Mouse (Mus musculus): ENCODE measurements at regions not wholly inside any gene's neighbourhood (a gene's known extent, or its start where the extent isn't known, plus 50 kb on each side); places are given as distances from the start of the nearest gene placed in this dataset.

- Histone ChIP-seq H3K4me3 (ENCODE audit: low read depth, low read length) (no peak overlapping the region), H3K4me2 (ENCODE audit: low read length) (no peak overlapping the region), H3K4me1 (ENCODE audit: control insufficient read depth, insufficient read depth, low read length) (peaks cover 6% of the 10 kb centered on the region; the same call in 1 of the 2 replicates), H3K27me3 (ENCODE audit: control insufficient read depth, insufficient read depth, low read depth, low read length) (no peaks in the 10 kb centered on the region), H3K36me3 (ENCODE audit: control insufficient read depth, insufficient read depth, low read length) (no peaks in the 10 kb centered on the region), H3K9ac (ENCODE audit: low read depth, low read length) (no peak overlapping the region), H3K9me3 (replicated peaks; ENCODE audit: control insufficient read depth, low read length, poor library complexity, severe bottlenecking) (no peaks in the 10 kb centered on the region), H3K27ac (ENCODE audit: low read length) (no peak overlapping the region)
- WGBS, result 57% methylated on average over 11 of the region's 11 CpGs
- no peak for ATAC-seq
Observed at GRCm38 (mm10) chr8:89744267-89745028, 603.7 kb downstream of the Tox3 start.

GRCm38 (mm10) chr8:89738657-89739056 lies 609.5 kb downstream of the Tox3 start:
- Histone ChIP-seq H3K27ac (ENCODE audit: low read length) (no peak overlapping the region), H3K4me3 (ENCODE audit: low read depth, low read length) (no peak overlapping the region), H3K36me3 (ENCODE audit: control insufficient read depth, insufficient read depth, low read length) (no peaks in the 10 kb centered on the region), H3K4me1 (ENCODE audit: control insufficient read depth, insufficient read depth, low read length) (no peaks in the 10 kb centered on the region), H3K9ac (ENCODE audit: low read depth, low read length) (no peak overlapping the region), H3K27me3 (ENCODE audit: control insufficient read depth, insufficient read depth, low read depth, low read length) (no peaks in the 10 kb centered on the region), H3K9me3 (replicated peaks; ENCODE audit: control insufficient read depth, low read length, poor library complexity, severe bottlenecking) (no peaks in the 10 kb centered on the region), H3K4me2 (ENCODE audit: low read length) (no peak overlapping the region)
- ATAC-seq, result no peak
- WGBS, result 92% methylated on average over 3 of the region's 3 CpGs

GRCm38 (mm10) chr8:89737636-89738035 lies 610.5 kb downstream of the Tox3 start:
- ATAC-seq, result no peak
- H3K4me1 ChIP-seq (ENCODE audit: control insufficient read depth, insufficient read depth, low read length), result no peaks in the 10 kb centered on the region
- 85% methylated on average over 1 of the region's 1 CpGs for WGBS
- H3K4me2 ChIP-seq (ENCODE audit: low read length), result no peak overlapping the region
- no peaks in the 10 kb centered on the region for H3K36me3 ChIP-seq (ENCODE audit: control insufficient read depth, insufficient read depth, low read length)
- H3K9ac ChIP-seq (ENCODE audit: low read depth, low read length), result no peak overlapping the region
- H3K4me3 ChIP-seq (ENCODE audit: low read depth, low read length), result no peak overlapping the region
- no peaks in the 10 kb centered on the region for H3K9me3 ChIP-seq (replicated peaks; ENCODE audit: control insufficient read depth, low read length, poor library complexity, severe bottlenecking)
- no peaks in the 10 kb centered on the region for H3K27me3 ChIP-seq (ENCODE audit: control insufficient read depth, insufficient read depth, low read depth, low read length)
- no peak overlapping the region for H3K27ac ChIP-seq (ENCODE audit: low read length)

GRCm38 (mm10) chr8:89727252-89727651 lies 620.9 kb downstream of the Tox3 start:
- no peak overlapping the region for H3K4me3 ChIP-seq (ENCODE audit: low read depth, low read length)
- no peaks in the 10 kb centered on the region for H3K27me3 ChIP-seq (ENCODE audit: control insufficient read depth, insufficient read depth, low read depth, low read length)
- ATAC-seq, result no peak
- H3K4me1 ChIP-seq (ENCODE audit: control insufficient read depth, insufficient read depth, low read length), result no peaks in the 10 kb centered on the region
- H3K9me3 ChIP-seq (replicated peaks; ENCODE audit: control insufficient read depth, low read length, poor library complexity, severe bottlenecking), result no peaks in the 10 kb centered on the region
- no peak overlapping the region for H3K4me2 ChIP-seq (ENCODE audit: low read length)
- WGBS, result 93% methylated on average over 6 of the region's 6 CpGs
- no peak overlapping the region for H3K27ac ChIP-seq (ENCODE audit: low read length)
- no peak overlapping the region for H3K9ac ChIP-seq (ENCODE audit: low read depth, low read length)
- no peaks in the 10 kb centered on the region for H3K36me3 ChIP-seq (ENCODE audit: control insufficient read depth, insufficient read depth, low read length)

- no peak overlapping the region for H3K27ac ChIP-seq (ENCODE audit: low read length)
- no peak for ATAC-seq
- H3K36me3 ChIP-seq (ENCODE audit: control insufficient read depth, insufficient read depth, low read length), result no peaks in the 10 kb centered on the region
- WGBS, result 92% methylated on average over 5 of the region's 5 CpGs
- H3K27me3 ChIP-seq (ENCODE audit: control insufficient read depth, insufficient read depth, low read depth, low read length), result no peaks in the 10 kb centered on the region
- no peak overlapping the region for H3K4me3 ChIP-seq (ENCODE audit: low read depth, low read length)
- H3K4me2 ChIP-seq (ENCODE audit: low read length), result no peak overlapping the region
- no peaks in the 10 kb centered on the region for H3K4me1 ChIP-seq (ENCODE audit: control insufficient read depth, insufficient read depth, low read length)
- no peaks in the 10 kb centered on the region for H3K9me3 ChIP-seq (replicated peaks; ENCODE audit: control insufficient read depth, low read length, poor library complexity, severe bottlenecking)
- no peak overlapping the region for H3K9ac ChIP-seq (ENCODE audit: low read depth, low read length)
Observed at GRCm38 (mm10) chr8:89721684-89722305, 626.3 kb downstream of the Tox3 start.

GRCm38 (mm10) chr8:89713880-89714279 lies 634.3 kb downstream of the Tox3 start:
- H3K27ac ChIP-seq (ENCODE audit: low read length), result no peak overlapping the region
- no peak overlapping the region for H3K4me3 ChIP-seq (ENCODE audit: low read depth, low read length)
- no peaks in the 10 kb centered on the region for H3K27me3 ChIP-seq (ENCODE audit: control insufficient read depth, insufficient read depth, low read depth, low read length)
- 75% methylated on average over 6 of the region's 6 CpGs for WGBS
- no peaks in the 10 kb centered on the region; the same call in 1 of the 2 replicates for H3K4me1 ChIP-seq (ENCODE audit: control insufficient read depth, insufficient read depth, low read length)
- H3K9me3 ChIP-seq (replicated peaks; ENCODE audit: control insufficient read depth, low read length, poor library complexity, severe bottlenecking), result no peaks in the 10 kb centered on the region
- H3K4me2 ChIP-seq (ENCODE audit: low read length), result no peak overlapping the region
- no peaks in the 10 kb centered on the region for H3K36me3 ChIP-seq (ENCODE audit: control insufficient read depth, insufficient read depth, low read length)
- no peak for ATAC-seq
- no peak overlapping the region for H3K9ac ChIP-seq (ENCODE audit: low read depth, low read length)

GRCm38 (mm10) chr8:89707341-89707928 lies 640.7 kb downstream of the Tox3 start:
- Histone ChIP-seq H3K4me2 (ENCODE audit: low read length) (no peak overlapping the region), H3K27ac (ENCODE audit: low read length) (no peak overlapping the region), H3K36me3 (ENCODE audit: control insufficient read depth, insufficient read depth, low read length) (no peaks in the 10 kb centered on the region), H3K9ac (ENCODE audit: low read depth, low read length) (no peak overlapping the region), H3K9me3 (replicated peaks; ENCODE audit: control insufficient read depth, low read length, poor library complexity, severe bottlenecking) (no peaks in the 10 kb centered on the region), H3K4me1 (ENCODE audit: control insufficient read depth, insufficient read depth, low read length) (no peaks in the 10 kb centered on the region), H3K27me3 (ENCODE audit: control insufficient read depth, insufficient read depth, low read depth, low read length) (no peaks in the 10 kb centered on the region), H3K4me3 (ENCODE audit: low read depth, low read length) (no peak overlapping the region)
- WGBS, result 67% methylated on average over 5 of the region's 5 CpGs
- no peak for ATAC-seq

GRCm38 (mm10) chr8:89685696-89686095 lies 641.7 kb upstream of the Sall1 start:
- no peak overlapping the region for H3K27ac ChIP-seq (ENCODE audit: low read length)
- no peaks in the 10 kb centered on the region for H3K9me3 ChIP-seq (replicated peaks; ENCODE audit: control insufficient read depth, low read length, poor library complexity, severe bottlenecking)
- H3K4me1 ChIP-seq (ENCODE audit: control insufficient read depth, insufficient read depth, low read length), result no peaks in the 10 kb centered on the region
- ATAC-seq, result no peak
- H3K4me2 ChIP-seq (ENCODE audit: low read length), result no peak overlapping the region
- H3K27me3 ChIP-seq (ENCODE audit: control insufficient read depth, insufficient read depth, low read depth, low read length), result no peaks in the 10 kb centered on the region
- H3K4me3 ChIP-seq (ENCODE audit: low read depth, low read length), result no peak overlapping the region
- no peaks in the 10 kb centered on the region for H3K36me3 ChIP-seq (ENCODE audit: control insufficient read depth, insufficient read depth, low read length)
- H3K9ac ChIP-seq (ENCODE audit: low read depth, low read length), result no peak overlapping the region
- 94% methylated on average over 6 of the region's 6 CpGs for WGBS

- Histone ChIP-seq H3K4me3 (ENCODE audit: low read depth, low read length) (no peak overlapping the region), H3K36me3 (ENCODE audit: control insufficient read depth, insufficient read depth, low read length) (no peaks in the 10 kb centered on the region), H3K9me3 (replicated peaks; ENCODE audit: control insufficient read depth, low read length, poor library complexity, severe bottlenecking) (no peaks in the 10 kb centered on the region), H3K9ac (ENCODE audit: low read depth, low read length) (no peak overlapping the region), H3K27me3 (ENCODE audit: control insufficient read depth, insufficient read depth, low read depth, low read length) (no peaks in the 10 kb centered on the region), H3K27ac (ENCODE audit: low read length) (no peak overlapping the region), H3K4me2 (ENCODE audit: low read length) (no peak overlapping the region), H3K4me1 (ENCODE audit: control insufficient read depth, insufficient read depth, low read length) (peaks cover 9% of the 10 kb centered on the region)
- 96% methylated on average over 4 of the region's 4 CpGs for WGBS
- ATAC-seq, result no peak
Observed at GRCm38 (mm10) chr8:89680937-89681336, 637.0 kb upstream of the Sall1 start.
